Mouse (Mus musculus) forelimb bud, embryonic 11.5 days (tissue): ENCODE data around the gene Fam168b.

Experiments used
- DNase-seq: peaks from one replicate; pipeline ENCODE4 v3.0.0-alpha.2; 2012; ENCODE audit warnings: low read depth, low spot score

Gene Fam168b

DNA sequence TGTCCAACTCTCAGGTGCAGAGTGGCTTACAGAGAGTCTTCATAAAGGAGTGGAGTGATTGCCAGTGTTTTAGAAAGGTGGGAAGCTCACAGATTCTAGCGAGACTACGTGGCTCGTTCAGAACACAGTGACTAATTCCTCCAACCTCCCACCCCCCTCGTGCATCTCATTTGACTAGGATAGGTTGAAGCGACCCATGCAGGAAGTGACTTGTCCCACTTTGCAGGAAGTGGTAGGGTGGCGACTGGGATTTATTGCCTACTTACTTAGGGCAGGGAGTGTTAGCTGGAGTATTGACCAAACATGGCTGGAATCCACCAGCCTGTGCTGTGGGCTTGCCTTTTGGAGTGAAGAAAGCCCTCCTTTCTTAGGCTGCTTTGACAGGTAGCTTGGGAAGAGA lies 8.7 kb upstream of the Fam168b start:
- no peak for DNase-seq

DNA sequence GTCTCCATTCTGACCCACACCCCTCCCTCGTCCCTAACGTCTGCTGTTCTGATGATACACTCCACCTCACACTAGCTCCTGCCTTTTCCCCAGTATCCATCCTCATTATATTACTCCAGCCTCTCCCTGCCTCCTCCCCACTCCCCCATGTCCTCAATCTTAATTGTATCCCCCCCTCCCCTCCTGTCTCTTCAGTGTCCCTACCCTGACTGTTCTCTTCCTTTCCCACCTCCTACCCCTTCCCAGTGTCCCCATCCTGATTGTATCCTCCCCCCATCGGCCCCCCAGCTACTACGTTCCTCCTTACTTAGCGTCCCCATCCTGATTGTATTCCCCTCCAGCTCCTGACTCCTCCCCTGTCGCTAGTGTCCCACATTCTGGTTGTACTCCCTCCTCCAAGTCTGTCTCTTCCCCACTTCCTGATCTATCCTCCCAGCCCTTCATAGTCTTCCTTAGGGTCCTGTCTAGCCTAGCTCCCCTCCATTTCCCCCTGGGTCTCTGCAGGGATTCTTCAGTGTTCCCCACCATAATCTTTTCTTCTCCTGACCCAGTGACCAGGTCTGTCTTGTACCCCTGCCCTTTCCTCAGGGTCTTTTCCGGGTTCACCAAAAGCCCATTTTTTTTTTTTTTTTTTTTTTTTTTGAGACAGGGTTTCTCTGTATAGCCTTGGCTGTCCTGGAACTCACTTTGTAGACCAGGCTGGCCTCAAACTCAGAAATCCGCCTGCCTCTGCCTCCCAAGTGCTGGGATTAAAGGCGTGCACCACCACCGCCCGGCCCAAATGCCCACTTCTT lies 7.7 kb upstream of the Fam168b start:
- DNase-seq, result no peak

DNA sequence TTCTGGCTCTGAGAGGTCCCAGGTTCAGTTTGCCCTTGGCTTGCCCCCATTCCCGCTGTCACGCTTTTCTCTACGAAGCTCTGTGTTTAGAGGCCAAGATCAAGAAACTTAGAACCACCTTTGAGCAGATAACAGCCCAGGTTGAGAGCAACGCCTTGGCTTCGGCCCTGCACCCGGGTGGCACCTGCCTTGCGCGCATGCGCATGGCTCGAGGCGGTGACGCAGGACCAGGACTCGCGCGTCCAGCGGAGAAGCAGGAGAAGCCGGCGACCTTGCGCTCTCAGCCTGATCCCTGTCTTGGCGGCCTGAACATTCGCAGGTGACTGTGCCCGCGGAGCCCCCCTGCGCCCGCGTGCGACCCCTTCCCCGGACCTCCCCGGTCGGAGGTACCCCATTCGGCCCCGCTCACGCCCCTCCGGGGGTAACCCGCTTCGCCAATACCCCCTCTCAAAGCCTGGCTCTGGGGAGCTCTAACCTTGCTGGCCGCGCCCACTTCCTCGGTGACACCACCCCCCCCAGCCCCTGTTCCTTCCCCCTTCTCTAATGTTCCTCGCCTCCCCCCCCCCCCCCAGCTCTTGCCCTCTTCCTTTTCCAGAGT lies 7.0 kb upstream of the Fam168b start, which contains the start of gene Plekhb2:
Gene Plekhb2, plus strand, starts transcription at position 232 of the 598 bp plus-strand sequence.
- peak; percentile 85 for DNase-seq

DNA sequence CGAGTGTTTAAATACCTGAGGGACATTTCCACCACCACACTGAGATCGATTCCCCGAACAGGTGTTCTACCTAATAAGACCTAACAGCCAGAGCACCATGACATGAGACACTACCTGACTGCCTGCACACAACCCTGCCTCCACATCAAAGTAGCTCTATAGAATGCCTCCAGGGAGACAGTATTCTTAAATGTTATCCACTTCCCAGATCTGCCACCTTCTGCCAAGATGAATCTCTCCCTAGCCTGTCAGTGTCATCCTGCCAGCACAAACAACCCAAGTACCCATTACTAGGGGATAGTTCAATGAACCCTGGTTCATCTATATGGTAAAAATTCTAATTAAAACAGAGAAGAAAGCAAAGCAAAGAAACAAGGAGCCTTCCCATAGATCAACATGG lies 4.2 kb upstream of the Fam168b start:
- DNase-seq, result no peak

DNA sequence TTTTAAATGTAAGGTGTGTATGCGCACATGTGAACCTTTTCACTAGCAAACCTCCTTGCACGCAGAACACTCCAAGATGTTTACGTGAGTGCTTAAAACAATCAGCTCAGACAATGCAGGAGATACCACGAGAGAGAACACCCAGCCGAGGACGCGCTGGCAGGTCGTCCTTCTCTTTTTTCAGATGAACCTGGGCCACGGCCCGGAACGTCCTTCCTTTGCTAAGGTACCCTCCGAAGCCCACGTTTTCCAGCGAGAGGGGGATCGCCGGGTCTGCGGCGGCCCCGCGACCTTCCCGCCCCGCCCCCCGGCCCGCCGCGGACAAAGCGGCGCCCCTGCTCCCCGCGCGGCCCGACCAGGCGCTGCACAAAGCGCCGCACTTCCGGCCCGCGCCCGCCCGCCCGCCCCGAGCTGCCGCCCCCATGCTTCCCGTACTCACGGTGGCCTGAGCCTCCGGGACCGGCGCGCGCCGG lies 440 bp downstream of the Fam168b start:
- peak; percentile 51 for DNase-seq

DNA sequence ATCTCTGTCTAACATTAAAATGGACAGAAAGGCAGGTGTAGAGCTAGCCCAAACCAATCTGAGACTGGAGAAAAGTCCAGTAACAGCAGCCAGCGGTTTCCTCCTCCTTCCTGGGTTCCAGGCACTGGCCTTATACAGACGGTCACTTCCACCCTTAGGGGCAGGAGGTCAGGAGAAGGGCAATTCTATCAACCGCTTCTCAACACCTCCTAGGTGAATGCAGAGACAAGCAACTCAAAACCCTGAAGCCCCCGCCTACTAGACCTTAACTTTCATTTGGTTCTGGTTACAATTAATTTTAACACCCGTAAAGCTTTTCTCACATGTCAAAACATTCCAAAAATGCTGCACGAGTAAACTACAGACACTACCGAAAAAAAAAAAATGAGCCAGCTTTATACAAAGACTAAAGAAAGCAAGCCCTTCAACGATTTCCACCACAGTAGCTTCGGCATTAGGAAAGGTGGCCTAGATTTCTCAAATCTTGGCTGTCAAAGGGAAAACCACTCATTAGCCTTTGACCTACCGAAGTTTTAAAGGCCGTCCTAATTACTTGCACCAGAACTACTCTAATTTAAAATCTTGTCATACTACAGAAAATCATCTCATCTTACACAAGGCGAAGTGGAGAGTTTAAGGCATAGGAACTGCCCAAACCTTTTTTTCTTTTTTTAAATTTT lies 1.0 kb downstream of the Fam168b start:
- DNase-seq, result peak; percentile 21

DNA sequence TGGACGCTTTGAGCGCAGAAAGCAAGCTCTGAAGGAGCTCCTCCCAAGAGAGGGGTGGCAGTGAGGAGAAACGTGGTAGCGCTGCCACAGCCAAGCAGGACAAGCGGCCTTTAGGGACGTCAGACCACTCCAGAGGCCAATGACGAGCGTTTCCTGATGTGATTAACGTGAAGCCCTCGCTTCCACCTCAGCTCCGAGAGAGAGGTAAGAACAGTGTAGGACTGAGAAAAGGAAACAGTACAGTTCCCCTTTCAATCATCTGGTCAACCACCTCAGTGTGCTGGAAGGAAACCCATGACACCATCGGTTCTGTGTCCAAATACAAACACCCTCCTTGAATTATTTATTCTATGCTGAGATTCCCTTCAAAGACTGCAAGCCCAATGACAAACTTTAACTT lies 3.6 kb downstream of the Fam168b start:
- DNase-seq, result no peak

DNA sequence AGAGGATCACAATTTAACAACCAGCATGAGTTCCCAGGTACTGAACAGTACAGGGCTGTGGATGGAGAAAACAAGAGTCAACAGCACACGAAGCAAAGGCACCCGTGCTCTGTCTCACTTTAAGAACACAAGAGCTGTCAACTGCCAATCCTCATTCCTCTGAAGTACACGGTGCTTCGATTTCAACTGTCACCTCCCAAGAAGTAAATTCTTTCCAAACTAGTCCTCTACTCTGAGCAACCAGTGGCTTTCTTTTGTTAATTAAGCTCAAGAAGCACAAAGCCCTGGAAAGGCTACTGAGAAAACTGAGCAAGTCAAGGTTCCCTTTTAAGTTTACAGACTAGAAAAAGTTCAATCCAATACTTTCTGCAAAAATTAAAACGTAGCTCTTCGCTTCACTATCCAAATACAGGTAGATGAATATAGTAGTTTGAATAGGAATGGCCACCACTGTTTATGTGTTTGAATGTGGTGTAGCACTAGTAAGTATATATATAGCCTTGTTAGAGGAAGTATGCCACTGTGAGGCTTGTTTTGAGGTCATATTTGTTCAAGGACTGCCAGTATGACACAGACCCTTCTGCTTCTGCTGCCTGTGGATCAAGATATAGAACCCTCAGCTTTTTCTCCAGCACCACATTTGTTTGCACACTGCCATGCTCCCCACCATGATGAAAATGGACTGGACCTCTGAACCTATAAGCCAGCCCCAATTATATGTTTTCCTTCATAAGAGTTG lies 4.7 kb downstream of the Fam168b start:
- DNase-seq, result no peak

DNA sequence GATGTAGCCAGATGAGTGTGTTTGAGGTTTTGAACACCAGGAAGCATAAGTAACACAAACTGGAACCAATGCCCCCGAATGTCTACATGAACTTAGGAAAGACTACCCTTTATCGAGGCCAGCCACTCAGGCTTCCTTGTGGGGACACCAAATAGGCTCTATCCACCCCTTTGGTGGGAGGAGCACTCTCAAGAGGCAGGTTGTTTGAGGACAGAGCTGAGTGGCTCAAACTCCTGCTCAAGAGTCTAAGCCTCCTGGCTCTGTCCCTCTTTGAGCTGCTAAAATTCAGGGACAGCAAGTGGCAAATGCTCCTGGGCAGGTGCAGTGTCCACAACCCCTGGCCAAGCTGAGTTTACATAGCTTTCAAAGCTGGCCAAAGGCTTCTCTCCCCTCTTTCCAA lies 8.0 kb downstream of the Fam168b start:
- DNase-seq, result no peak

DNA sequence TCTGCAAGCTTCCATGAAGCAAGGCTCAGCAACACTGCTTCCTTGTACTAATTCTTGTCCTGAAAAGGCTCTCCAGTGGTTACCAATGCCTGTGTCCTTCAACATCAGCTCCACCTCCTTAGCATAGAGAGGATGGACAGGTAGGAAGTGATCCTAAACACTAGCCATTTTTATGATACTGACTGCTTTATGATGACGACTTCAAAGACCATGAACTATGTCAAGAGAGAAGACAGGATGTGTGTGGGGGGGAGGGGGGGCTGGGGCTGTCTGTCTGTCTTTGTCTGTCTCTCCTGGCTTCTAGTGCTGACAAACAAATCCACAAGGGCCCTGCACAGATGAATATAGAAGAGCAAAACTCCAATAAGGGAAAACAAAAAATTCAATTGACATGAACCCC lies 11.5 kb downstream of the Fam168b start:
- DNase-seq, result no peak

DNA sequence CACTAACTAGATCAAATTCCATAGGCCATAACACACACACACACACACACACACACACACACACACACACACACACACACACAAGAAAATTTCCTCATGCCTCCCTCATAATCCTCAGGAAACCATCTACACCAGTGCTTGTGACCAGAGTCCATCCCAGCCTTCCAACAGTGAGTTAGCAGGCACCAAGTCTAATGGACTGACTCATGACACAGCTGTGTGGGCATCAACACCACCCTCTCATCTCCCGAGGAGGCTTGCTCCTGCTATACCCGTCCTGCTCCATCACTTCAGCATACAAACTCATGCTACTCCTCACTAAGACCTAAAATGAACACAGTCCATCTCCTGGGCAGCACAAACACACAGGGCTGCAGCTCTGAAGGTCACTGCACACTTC lies 11.9 kb downstream of the Fam168b start:
- no peak for DNase-seq

DNA sequence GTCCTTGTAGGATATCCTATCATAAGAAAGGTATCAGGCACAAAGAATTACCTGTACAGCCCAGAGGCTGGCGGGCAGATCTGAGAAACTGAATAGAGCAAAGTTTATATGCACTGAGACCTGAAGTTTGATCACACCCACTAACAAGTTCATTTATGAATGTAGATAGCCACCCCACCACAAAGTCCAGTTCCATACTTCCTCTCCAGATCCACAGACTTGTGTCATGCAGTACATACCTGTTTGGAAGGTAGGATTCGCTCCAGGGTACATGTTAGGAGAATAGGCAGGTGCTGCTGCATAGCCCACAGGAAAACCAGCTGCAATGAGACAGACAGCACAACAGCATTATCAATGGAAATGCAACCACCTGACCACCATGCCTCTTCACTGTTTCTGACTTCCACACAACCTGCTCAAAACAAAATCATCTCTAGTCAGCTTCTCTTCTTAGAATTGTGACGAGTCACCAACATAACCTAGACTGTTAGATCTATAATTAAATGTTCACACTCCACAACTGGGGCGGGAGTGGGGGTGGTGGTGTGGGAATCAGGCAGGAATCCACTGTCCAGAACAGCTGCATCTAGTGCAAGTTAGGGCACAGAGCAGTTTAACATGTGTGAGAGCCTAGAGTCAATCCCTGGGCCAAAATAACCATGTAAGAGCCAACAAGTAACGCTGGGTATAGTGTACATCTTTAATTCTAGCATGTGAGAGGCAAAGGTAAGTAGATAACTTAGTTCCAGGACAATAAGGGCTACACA lies 14.2 kb downstream of the Fam168b start:
- DNase-seq, result no peak

DNA sequence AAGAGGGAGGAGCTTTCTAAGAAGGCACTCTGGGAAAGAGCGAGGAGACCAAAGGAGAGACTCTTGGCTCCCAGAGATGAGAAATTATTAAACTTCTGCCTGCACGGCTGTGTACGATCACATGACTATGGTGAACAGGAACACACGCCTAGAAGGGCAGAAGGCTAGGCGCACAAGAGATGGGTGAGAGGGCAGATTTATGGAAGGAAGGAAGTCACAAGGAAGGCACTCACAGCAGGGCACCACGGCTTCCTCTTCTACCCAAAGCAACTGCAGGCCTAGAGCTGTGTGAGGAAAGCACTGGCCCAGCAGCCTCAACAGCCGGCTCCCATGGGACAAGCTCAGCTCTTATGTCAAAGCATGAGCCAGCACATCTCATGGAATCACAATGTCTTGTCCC lies 15.0 kb downstream of the Fam168b start:
- DNase-seq, result no peak

DNA sequence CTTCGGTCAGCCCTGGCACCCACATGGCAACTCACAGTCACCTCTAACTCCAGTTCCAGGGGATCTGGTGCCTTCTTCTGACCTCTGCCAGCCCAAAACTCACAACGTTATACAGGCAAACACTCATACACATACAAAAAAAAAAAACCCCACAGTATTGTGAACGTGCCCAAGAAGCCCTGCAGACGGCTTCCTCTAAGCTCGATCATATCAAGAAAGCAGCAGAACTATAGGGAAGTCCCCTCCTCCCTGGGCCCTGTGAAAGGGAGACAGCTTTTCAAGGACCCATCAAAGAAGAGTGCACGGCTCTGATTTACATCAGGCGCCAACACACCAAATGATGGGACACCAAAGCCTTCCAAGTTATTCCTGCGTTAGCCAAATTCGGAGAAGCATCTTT lies 17.0 kb downstream of the Fam168b start:
- DNase-seq, result no peak

DNA sequence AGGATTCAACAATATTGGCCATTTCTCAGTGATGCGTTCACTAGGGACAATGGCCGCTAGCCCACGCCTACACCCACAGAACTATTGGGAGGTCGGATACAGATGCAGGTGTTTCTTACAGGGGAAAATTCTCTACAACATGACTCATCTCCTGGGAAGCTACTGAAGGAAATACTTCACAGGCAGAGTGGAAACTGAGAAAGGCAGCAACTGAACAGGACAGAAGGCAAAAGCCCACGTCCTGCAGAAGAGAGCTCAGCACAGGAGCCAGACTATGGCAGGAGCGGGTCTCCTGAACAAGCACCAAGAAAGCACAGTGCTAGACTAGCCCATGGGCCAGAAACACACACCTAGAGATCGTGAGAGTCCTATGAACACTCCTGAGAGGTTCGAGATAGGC lies 18.7 kb downstream of the Fam168b start:
- no peak for DNase-seq

DNA sequence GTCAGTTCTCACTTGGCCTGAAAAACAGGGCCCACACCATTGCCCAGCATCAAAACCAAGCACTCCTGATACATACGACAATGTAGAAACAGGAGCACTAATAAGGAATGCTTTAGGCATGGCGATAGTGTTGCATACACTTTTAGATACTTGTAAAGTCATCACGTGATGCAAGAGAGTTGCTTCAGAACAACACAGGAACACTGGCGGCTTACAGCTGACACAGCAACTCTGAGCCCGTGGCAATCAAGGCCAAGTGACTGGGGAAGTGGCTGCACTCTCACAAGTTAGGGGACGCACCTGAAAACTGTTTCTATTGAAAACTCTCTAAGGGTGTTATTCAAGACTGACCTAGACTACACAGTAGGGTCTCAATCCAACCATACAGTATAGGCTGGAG lies 19.5 kb downstream of the Fam168b start:
- DNase-seq, result no peak

DNA sequence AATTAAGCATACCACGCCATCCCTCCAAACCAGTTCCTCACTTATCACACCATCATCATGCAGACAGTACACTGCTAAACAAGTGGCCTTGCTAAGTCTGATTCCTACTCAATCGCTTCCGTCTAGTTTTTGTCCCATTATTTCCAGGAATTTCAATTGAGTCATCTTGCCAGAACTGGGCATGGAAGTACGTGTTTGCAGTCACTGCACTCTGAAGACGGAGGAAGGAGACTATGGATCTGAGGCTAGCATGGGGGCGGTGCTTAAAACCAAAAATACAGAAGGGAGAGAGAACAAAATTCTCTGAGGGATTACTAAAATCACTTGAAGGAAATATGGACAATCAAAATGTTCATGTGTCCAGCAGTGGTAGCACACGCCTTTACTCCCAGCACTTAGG lies 20.1 kb downstream of the Fam168b start:
- no peak for DNase-seq

DNA sequence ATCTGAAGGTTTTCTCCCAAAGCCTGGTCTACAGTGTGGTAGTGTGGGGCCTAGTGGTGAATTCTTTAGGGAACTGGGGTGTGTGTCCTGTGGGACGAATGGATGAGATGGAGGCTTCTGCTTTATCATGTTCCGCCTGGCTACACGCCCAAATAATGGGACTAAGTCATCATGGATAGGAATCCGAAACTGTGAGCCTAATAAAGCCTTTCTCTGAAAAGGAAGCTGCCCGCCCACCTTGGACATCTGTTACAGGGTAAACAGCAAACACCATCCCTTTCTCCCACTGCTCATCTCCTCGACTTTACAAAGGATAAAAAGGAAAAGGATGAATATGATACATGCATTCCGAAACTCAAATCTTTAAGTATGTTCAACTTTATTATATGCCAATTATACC lies 20.9 kb downstream of the Fam168b start:
- no peak for DNase-seq

DNA sequence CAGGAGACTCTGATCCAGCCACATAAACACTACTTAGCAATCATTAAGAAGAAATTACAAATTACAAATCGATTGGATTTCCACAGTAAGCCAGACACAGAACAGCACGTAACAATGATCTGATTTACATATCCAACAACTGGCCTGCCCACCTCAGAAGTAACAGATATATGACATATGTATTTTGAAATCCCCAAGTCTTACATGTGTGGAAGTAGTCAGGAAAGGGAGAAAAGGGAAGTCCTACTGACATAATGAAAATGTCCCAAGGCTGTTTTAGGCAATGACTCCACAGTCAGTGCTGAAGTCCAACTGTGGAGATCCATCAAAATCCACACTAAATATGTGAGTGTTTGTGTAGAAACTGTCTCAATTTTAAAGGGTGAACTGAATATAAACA lies 21.5 kb downstream of the Fam168b start:
- no peak for DNase-seq

DNA sequence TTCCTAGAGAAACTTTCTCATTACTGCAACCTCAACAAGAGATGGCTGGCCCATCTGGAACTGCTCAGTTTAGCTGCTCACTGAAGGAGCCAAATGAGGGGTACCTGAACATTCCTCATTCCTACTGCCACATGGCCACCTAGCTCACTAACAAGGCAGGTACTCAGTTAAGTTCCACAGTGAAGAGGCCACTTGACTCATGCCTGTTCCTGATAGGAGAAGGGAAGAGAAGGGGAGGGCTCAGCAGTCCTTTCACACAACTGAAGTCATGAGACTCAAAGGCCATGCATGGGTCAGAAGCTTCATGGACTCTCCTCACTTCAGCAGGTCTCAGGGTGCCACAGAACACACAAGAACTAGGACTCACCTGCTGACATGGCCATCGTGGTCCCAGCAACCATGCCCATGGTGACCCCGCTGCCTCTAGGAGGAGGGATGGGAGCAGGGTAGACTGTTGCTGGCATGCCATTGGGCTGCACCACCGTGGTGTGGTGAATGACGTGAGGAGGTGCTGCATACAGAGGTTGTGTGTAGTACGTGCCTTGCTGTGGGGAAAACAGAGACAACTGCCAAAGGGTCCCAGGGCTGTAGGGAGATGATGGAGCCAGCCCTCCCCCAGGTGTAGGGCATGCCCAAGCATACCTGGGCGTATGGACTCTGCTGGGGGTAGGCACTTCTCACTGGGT lies 23.5 kb downstream of the Fam168b start:
- DNase-seq, result no peak

DNA sequence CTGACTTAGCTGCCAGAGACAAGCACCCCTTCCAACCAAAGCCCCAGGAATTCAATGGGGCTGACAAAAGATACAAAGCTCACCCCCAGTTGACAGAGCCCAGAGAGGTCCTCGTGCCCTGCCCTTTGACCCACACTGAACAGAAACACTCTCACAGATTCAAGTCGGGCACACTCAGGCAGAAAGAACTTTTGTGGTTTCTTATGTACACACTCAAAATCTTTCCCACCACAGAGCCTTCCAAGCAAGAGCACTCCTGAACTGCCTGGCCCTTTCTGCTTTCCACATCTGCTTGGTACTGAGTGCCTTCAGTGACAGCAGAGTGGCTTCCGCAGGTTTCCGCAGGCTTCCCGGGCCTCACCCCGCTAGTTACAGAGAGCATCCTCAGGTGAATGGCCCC lies 27.0 kb downstream of the Fam168b start:
- no peak for DNase-seq
